Mouse (Mus musculus) right cerebral cortex, postnatal 36 days (tissue): ENCODE measurements around the gene Akt3.

Experiments
- DNase-seq, 2 experiments: peaks; one replicate each; pipeline ENCODE4 v3.0.0; 2022; ENCODE audit warnings: low spot score in 2 of 2, mixed read lengths in 1 of 2

Gene Akt3

GRCm38 (mm10) chr1:177051366-177051963 is 206.5 kb downstream of the Akt3 start:
- DNase-seq: no peak

GRCm38 (mm10) chr1:177048773-177049172 is 209.2 kb downstream of the Akt3 start:
- DNase-seq: no peak

- no peak for DNase-seq
Measured at GRCm38 (mm10) chr1:177046963-177047362, 211.0 kb downstream of the Akt3 start.

GRCm38 (mm10) chr1:177045885-177046284 is 212.1 kb downstream of the Akt3 start:
- no peak for DNase-seq

GRCm38 (mm10) chr1:177040058-177040457 is 217.9 kb downstream of the Akt3 start:
- no peak for DNase-seq

- no peak for DNase-seq
Measured at GRCm38 (mm10) chr1:177039093-177039674, 218.8 kb downstream of the Akt3 start.

- DNase-seq: no peak
Measured at GRCm38 (mm10) chr1:177038383-177038782, 219.6 kb downstream of the Akt3 start.

GRCm38 (mm10) chr1:177035460-177035859 is 222.5 kb downstream of the Akt3 start:
- no peak for DNase-seq

- no peak for DNase-seq
Measured at GRCm38 (mm10) chr1:177032233-177032632, 225.8 kb downstream of the Akt3 start.

GRCm38 (mm10) chr1:177031196-177031595 is 226.8 kb downstream of the Akt3 start:
- DNase-seq: no peak

- DNase-seq: no peak
Measured at GRCm38 (mm10) chr1:177030669-177031068, 227.3 kb downstream of the Akt3 start.

- DNase-seq: no peak
Measured at GRCm38 (mm10) chr1:177029032-177029431, 229.0 kb downstream of the Akt3 start.

GRCm38 (mm10) chr1:177027706-177028105 is 230.3 kb downstream of the Akt3 start:
- DNase-seq: no peak

GRCm38 (mm10) chr1:177022751-177023150 is 235.3 kb downstream of the Akt3 start:
- DNase-seq: no peak

GRCm38 (mm10) chr1:177019668-177020067 is 238.3 kb downstream of the Akt3 start:
- DNase-seq: no peak

GRCm38 (mm10) chr1:177018750-177019149 is 239.3 kb downstream of the Akt3 start:
- DNase-seq: no peak

GRCm38 (mm10) chr1:177016729-177017128 is 241.3 kb downstream of the Akt3 start:
- DNase-seq: no peak

GRCm38 (mm10) chr1:177015917-177016316 is 242.1 kb downstream of the Akt3 start:
- no peak for DNase-seq

GRCm38 (mm10) chr1:177014921-177015439 is 243.0 kb downstream of the Akt3 start:
- DNase-seq: no peak

- DNase-seq: no peak
Measured at GRCm38 (mm10) chr1:177014346-177014745, 243.7 kb downstream of the Akt3 start.

GRCm38 (mm10) chr1:177013776-177014175 is 244.2 kb downstream of the Akt3 start:
- DNase-seq: no peak

GRCm38 (mm10) chr1:177013313-177013712 is 244.7 kb downstream of the Akt3 start:
- no peak for DNase-seq

GRCm38 (mm10) chr1:177012774-177013173 is 245.2 kb downstream of the Akt3 start:
- no peak for DNase-seq

- no peak for DNase-seq
Measured at GRCm38 (mm10) chr1:177011688-177012087, 246.3 kb downstream of the Akt3 start.
